Mouse (Mus musculus): ENCODE results near the gene Olfr1504.
"Not testable (repeated sequence)": the region's sequence is repeated elsewhere in the genome, so short reads cannot be mapped to it uniquely, and the experiment has no call there.

Gene Olfr1504

GRCm38 (mm10) chr19:13897828-13898227, at the start of gene Olfr1504:
TSS of gene Olfr1504 (minus strand) at chr19:13897928.
- no peak for DNase-seq (ENCODE audit: extremely low spot score, low spot score)

- no peak for DNase-seq (ENCODE audit: extremely low spot score, low spot score)
Observed at GRCm38 (mm10) chr19:13913230-13913629, 15.5 kb upstream of the Olfr1504 start, which contains the start of gene Olfr1505. TSS of gene Olfr1505 (plus strand) at chr19:13913530.

GRCm38 (mm10) chr19:13861495-13861894, 36.2 kb downstream of the Olfr1504 start, which contains the start of gene Olfr1502:
TSS of gene Olfr1502 (plus strand) at chr19:13861795.
- no peak for DNase-seq (ENCODE audit: extremely low spot score, low spot score)

- not testable (repeated sequence) for DNase-seq (ENCODE audit: extremely low spot score, low spot score)
Observed at GRCm38 (mm10) chr19:13850592-13850991, 47.1 kb downstream of the Olfr1504 start, which contains the start of gene Olfr1501. TSS of gene Olfr1501 (minus strand) at chr19:13850692.
